Mouse (Mus musculus): Measurements from ENCODE around the gene Ap3b1. TPM values are rescaled to one million over a fixed set of nuclear protein-coding genes. Genes with fewer than 3 reads are reported as not detected.

Ap3b1 gene
- total RNA-seq, 2 experiments from 2014 or later = 21.9 to 24.5 TPM

DNA sequence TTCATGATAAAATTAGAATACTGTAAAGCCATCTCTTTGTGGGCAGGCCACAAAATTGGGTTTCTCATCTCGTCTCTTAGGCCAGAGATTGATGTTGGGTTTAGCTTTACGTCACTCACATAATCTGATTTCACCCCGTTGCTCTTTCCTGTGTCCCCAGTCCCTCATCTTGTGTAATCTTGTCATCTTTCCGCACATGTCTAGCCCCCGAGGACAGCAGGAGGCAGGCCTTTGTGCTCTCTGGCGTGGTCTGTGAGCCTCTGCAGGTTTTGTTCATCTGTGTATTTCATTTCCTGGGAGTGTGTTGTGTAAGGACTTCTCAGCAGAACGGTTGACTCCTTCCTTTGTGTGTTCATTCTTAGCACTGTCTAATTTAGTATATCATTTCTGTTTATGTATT lies 90.8 kb downstream of the Ap3b1 start:
- no peak for DNase-seq (ENCODE audit: low spot score)

DNA sequence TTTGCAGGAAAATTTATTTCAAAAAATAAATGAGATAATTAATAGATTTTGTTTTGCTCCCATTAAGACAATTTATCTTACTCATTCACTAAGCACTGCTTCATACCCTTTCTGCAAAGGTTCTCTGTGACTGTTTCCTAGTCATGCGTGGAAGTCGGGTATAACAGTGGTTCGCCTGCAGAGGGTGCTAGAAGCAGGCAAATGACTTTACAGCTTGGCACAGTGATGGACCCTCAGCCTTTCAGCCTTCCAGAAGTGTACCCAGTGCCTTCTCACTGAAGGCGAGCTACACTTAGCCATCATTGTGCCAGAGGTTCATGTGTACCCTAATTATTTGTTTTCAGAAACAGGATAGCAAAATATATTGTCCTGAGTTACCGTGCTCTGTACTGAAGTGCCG lies 92.5 kb downstream of the Ap3b1 start:
- DNase-seq (ENCODE audit: low spot score) = peak; percentile 21

DNA sequence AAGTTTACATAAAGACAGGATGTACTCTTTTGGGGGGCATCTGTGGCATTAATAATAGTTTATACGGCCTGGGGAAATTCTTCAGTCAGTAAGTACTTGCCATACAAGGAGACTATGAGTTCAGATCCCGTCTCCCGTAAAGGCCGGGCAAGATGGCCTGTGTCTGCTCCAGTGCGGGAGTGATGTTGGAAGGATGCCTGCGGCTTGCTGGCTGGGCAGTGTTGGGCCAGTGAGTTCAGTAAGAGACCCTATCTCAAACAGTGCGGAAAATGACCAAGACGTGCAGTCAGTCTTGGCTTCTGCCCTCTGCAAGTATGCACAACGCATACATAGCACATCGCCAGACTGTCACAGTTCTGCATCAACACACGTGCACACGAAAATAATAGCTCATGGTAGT lies 95.4 kb downstream of the Ap3b1 start:
- DNase-seq (ENCODE audit: low spot score) = no peak

DNA sequence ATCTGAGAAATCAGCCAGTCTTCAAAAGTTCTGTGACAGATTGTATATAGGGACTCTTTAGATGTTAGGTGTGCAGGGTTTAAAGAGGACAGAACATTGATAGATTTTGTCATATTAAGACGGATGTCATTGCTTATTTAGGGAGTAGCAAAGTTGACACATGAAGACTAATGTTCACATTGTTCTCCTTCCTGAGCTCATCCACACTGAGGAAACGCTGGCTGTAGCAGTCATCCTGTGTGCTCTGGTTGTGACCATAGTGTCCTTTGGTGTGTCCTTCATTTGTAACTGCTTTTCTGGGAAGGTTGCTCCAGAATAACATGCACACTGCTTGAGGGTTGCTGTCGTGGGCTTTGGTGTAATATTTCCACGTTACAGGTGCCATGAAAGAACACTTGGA lies 100.4 kb downstream of the Ap3b1 start:
- no peak for DNase-seq (ENCODE audit: low spot score)

DNA sequence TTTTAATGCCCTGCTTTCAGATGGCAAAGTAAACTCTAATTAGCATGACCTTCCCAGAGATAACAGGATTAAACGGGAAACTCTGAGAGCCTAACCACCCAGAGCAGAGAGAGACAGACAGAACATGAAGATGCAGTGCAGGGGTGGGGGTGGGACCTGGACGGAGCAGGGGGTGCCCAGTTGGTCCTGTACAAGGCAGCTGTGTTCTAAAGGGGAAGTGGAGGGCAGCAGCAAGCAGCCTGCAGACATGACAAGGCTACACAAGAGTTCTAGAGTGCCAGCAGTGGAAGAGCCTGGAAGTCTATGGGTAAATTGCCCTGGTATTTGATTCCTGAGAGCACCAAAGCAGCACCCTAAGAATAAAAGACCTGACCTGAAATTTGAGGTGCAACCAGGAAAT lies 105.5 kb downstream of the Ap3b1 start:
- DNase-seq (ENCODE audit: low spot score) = no peak

DNA sequence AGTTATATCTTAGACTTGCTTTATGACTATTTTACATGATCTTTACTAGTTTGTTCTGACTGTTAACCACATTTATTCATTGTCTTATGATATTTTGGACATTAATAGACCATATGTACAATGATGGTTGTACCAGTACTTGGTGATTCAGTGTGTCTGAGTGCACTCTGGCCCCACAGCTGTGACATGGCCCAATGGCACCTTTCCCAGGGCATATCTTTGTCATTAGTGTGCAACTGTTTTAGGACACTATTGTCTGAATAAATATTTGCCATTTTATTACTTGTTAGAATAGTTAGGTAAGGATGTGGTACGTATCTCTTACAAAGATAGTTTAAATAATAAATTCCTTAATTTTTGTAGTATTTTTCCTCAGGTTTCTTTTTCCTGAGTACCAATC lies 109.8 kb downstream of the Ap3b1 start:
- DNase-seq (ENCODE audit: low spot score) = no peak

DNA sequence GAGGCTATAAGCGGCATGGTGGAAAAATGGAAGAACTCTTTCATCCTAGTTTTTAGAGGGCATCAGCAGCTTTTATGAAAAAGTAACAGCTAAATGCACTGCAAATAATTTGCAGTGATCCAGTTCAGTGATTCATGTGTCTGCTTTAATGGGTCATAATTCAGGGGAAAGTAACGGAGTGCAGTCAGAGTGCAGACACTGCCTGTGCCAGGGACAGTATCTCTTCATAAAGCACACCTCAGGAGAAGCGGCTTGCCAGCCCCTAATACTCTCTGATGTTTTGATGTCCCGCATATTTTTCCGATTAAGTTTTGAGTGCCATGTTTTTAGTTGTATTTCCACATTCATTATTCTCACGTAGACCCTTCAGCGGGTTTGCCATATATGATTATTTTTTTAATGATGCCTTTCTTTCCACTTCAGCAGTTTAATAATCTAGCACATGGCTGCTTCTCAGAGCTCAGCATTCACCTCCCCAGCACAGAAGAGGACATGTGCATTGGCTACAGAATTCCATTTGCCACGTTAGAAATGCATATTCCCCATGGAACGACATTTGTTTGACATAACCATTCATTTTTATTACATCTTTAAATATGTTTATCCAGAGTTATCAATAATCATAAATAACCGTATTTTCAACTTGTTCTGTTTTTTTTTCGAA lies 112.4 kb downstream of the Ap3b1 start:
- no peak for DNase-seq (ENCODE audit: low spot score)

DNA sequence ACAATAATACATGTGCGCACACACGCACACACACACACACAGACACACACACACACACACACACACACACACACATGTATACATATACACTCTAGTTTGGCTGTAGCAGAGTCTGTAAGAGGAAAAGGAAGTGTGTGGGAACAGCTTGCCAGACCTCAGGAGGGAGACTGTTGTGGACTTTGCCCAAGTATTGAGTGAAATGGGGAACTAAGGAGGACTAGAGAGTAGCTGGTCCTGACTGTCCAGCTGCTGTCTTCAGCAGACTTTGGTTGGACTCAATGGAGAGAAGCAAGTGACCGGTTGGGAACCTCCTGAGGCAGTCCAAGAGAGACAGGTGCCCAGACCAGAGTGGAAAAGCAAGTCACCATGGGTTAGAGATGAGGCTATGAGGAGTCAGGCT lies 117.4 kb downstream of the Ap3b1 start:
- DNase-seq (ENCODE audit: low spot score) = no peak

DNA sequence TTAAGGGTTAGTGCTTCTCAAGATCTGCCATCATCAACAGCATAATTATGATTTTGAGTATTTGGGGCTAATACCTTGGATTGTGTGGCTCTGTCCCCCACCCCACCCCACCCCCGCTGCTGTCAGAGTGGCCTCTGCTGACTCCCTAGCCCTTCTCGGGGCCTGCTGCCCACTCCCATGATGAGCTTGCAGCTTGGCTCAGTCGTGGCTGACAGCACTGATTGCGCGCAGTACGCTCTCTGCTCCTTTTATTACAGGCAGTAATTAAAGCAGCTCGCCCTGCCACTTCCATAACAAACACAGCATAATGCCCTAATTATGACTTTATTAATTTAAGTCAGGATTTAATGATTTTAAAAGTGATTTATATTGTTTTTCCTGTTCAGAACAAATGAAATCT lies 121.5 kb downstream of the Ap3b1 start:
- no peak for DNase-seq (ENCODE audit: low spot score)

DNA sequence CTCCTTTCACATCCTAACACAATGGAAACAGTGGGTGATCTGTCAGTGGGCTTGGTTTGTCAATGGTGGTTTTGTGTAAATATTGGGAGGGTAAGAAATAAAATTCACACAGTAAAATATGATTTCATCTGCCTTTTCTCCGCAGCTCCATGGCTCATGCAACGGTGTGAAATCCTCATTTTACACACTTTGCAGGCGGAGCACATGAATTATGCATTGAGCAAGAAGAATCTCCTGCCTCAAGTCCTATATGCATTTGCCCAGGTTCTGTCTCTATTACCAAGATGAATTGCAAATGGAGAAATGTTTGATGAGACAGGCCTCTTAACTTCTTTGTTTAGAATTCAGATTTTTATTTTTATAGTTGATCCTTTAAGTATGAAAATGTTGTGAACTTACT lies 131.9 kb downstream of the Ap3b1 start:
- DNase-seq (ENCODE audit: low spot score) = no peak

DNA sequence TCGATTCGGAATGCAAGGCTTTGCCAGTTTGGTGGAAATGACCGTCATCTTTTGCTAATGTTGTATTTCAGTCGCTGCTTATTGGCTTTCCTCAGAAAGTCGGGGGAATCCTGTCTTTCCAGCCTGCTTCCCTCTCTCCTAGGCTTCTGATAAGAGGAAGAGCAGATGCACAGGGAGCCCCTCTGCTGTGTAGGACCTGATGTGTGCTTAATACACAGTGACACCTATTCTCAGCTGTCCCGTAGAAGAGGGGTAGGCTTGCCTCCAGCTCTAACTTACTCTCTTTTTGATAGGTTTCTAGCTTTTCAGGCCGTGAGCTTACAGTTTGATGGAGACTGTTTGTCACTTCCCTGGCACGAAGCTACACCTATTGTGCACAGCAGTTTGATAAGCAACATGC lies 132.4 kb downstream of the Ap3b1 start:
- no peak for DNase-seq (ENCODE audit: low spot score)

DNA sequence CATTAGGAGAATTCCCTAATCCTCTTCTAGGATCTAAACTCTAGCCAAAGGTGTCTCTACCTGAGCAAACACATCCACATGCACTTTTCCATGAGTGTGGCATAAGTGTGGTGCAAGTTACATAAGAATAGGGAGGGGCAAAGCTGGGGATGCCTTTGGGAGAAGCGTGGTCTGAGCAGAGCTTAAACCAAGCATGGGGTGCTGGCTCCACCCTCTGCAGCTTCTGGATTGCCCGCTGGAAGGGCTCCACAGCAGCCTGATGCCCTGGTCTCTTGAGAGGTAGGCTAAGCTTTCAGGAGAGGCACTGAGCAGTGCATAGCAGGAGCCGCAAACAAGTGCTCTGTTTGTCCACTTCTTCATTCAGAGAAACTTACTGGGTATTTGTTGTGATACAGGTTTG lies 138.8 kb downstream of the Ap3b1 start:
- no peak for DNase-seq (ENCODE audit: low spot score)

DNA sequence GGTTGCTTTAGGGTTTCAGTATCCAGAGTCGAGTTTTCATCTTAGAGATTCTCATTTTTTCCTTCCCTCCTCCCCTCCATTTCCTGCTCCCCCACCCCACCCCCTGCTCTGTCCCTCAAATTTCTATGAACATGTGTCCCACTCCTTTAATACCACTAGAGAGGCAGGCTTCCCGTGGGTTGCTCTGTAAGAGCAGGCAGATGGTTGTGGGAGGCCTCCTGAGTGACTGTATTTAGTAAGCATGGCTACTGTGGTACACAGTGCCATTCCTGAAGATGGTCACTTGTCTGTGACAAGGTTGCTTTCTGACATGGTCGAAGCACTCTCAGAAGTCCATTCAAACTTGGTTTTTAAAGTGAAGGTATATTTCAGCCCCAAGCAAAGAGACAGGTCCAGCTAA lies 147.7 kb downstream of the Ap3b1 start:
- DNase-seq (ENCODE audit: low spot score) = no peak

DNA sequence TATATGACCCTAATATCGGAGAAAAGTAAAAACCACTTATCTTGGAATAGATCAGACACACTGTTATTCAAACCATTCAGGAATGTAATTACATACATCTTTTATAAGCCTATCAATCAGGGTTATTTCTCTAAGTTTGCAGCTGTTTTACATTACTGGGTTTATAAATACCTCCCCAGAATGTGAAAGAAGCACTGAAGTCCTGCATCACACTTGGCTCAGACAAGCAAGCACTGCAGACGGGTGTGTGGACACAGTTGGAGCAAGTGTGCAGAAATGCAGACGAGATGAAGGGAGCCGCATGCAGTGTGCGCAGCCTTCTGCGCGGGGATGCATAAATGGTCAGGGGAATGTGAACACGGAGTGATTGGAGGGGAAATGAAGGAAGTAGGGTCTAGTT lies 149.6 kb downstream of the Ap3b1 start:
- no peak for DNase-seq (ENCODE audit: low spot score)

DNA sequence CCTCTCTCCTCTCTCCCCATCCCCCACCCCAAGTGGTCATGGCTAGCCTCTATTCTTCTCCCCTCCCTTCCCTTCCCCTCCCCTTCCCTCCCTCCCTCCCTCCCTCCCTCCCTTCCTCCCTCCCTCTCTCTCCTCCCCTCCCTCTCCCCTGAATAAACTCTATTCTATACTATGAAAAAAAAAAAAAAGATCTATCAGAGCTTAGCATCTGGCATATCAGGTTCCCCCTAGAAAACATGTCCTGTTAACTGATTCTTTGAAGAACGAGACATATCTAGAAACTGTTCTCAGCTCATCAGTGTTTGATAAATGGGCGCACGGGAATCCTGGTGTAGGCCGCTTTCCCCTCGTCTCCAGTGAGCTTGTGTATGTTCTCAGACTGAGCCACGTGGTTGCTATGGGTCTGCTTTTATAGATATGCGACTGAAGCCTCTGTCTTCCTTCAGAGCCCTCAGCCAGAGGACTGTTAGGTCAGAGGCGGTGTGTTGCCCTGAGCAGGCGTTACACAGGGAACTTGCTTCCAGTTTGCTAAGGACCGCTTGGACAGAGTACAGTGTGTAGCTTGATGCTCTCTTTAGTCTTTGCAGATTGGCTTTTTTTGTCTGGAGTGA lies 154.5 kb downstream of the Ap3b1 start:
- no peak for DNase-seq (ENCODE audit: low spot score)

DNA sequence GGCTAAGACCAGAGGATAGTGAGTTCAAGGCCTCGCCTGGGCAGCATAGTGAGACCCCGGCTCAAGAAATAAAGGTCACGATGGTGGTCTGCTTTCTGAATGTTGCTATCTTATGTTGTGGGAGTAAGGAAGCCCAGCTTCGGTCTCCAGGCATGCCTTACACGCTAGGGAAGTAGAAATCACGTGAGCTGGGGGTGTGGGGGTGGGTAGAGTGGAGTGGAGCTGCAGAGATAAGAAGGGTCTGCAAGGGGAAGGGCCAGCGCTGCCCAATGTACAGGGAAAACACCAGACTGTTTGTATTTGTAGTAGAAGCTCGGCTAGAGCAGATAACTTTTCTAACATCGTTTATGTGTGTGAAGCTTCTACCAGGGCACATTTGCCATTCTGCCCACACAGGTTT lies 155.1 kb downstream of the Ap3b1 start:
- no peak for DNase-seq (ENCODE audit: low spot score)

DNA sequence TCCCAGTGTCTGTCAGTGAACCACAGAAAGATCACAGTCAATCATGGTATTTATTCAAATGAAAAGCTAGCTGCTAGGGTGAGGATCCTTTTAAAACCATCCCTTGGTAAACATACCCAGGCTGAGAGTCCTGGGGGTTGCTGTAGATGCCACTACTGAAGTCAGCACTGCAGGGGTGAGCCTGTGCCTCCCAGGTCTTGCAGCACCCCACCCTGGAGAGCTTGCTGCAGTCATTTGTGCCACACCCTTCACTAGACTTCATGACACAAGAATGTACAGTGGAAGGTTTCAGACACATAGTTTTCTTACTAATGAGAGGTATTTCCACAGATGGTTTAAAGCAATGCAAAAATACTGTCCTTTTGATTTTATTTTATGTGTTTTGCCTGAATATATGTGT lies 156.2 kb downstream of the Ap3b1 start:
- DNase-seq (ENCODE audit: low spot score) = no peak

DNA sequence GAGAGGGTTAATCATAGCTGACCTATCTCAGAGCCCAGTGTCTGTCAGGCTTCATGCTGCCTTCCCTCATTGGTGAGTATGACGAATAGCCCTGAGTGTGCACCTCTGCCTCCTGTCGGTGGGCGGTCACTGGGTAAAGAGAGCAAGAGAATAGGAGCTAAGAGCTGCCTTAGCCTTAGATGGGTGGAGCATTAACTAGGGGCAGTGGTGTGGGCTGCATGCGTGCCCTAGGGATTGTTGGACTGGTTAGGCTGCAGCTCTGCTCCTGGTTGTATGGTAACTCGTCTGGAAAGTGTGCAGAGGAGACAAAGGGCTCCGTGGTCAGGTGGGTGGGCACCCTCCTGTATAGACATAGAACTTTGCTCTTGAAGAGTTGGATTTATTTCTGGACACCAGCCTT lies 157.8 kb downstream of the Ap3b1 start:
- DNase-seq (ENCODE audit: low spot score) = no peak

DNA sequence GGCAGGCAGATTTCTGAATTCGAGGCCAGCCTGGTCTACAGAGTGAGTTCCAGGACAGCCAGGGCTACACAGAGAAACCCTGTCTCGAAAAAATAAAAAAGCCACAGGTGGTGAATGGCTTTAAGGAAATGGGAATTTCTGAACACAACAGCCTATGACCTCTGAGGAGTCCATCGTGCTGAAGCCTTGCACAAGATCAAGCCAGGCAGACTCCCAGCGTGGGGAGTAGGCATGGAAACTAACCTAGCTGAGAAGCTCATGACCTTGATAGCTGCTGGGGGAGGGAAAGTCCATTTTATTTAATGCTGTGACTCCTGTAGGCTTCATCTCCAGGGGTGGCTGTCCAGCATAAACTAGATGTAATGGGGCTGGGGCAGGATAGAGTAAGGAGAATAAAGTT lies 159.4 kb downstream of the Ap3b1 start:
- DNase-seq (ENCODE audit: low spot score) = no peak

DNA sequence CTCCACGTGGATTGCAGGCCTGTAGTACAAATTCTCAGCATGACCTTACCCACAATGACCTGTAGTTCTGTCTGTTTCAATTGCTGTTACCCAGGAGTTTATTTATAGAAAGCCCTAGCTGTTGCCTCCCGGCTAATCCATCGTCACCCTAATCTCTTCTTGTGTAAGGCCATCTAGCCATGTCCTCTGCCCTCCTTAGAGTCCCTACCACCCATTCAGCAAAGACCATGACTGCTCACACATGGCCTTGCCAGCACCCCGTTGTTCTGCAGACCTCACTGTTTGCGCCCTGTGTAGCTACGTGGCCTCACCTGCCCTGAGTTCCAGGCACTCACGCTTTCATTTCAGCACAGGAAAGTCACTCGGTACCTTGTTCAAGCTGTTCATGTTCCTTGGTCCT lies 160.5 kb downstream of the Ap3b1 start:
- DNase-seq (ENCODE audit: low spot score) = no peak

DNA sequence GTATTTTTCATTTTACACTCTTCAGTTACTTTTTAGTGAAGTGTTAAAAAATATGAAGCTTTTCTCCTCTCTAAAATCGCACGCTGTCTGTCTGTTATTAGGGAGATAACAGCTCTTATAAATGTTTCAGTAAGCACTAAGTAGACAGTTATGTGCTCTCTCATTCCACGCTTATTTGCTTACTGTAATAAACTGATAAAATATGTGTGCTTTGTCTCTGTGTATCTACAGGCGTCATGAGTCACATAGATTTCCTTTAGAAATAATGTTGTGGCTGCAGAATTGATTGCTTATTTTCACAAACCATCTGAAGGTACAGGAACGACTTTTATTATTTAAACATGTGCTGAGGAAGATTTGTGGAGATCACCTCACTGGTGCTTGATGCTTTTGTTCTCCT lies 164.5 kb downstream of the Ap3b1 start:
- no peak for DNase-seq (ENCODE audit: low spot score)

DNA sequence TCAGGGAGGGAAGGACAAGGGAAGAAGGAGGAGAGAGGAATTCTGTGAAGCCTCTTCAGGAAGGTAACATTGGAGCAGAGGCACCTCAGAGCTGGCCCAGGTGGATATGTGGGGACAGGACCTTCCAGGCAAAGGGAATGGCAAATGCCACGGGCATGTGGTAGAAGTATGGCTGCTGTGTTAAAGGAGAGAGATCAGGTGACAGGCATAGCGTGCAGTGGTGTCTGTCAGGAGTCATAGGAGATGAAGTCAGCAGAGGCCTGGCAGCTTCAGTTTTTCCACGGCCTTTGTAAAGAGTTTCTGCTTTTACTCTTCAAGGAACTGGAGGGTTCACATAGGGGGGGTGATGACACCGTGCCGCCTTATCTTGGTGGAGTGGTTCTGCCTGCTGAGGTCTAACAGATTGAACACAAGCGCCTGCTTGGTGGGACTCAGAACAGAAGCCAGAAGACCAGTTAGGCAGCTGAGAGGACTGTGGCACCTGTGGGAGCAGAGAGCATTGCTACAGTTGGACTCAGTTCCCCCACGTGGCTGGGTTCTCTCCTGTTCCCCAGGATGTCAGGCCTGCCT lies 166.0 kb downstream of the Ap3b1 start:
- DNase-seq (ENCODE audit: low spot score) = no peak

DNA sequence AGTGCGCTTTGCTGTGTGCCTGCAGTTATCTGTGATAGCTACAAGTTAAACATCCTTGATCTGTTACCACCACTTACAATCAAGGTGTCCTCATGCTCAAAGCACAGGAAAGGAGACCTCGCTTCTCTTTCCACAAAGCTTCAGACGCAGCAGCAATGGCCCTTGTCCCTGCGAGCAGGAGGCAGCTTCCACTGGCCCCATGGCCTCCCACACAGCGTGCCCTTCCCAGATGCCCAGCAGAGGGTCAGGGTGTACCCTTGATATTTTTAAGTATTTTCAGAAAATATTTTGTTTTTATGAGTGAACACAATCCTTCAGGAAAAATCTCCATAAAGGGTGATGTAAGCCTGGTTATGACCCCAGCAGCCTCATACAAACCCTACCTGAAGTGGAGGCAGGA lies 170.4 kb downstream of the Ap3b1 start:
- DNase-seq (ENCODE audit: low spot score) = no peak

DNA sequence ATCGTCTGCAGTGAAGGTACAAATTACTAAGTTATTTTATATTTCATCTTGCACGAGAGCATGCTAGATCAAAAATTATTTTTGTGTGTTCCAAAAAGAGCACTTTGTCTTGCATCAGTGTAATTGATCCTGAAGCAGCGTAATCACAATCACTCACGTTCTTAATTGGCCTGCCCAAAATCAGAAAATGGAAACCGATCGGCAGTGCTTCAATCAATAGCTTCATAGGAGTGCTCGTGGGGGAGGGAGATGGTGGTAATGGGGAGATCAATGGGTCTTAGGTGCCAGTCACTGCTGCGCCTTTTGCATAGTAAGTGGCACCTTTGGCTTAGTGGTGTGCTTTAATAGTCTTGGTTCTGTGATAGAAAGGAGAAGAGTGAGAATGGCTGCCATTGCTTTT lies 174.8 kb downstream of the Ap3b1 start:
- no peak for DNase-seq (ENCODE audit: low spot score)

All from gastrocnemius, adult 18-20 months (tissue).